Mouse (Mus musculus) kidney, postnatal 14 days (tissue): ENCODE results near the gene Clec4d.
"Not testable (repeated sequence)": the region's sequence is repeated elsewhere in the genome, so short reads cannot be mapped to it uniquely, and the experiment has no call there.

Source experiments
- DNase-seq: peaks from one replicate; pipeline ENCODE4 v3.0.0; 2022; ENCODE audit warnings: mixed read lengths

Gene Clec4d

GRCm38 (mm10) chr6:123261555-123262161, at the start of gene Clec4d:
Clec4d (plus strand) TSS chr6:123262111.
- no peak for DNase-seq

GRCm38 (mm10) chr6:123227519-123228166, 34.3 kb upstream of the Clec4d start:
- DNase-seq: no peak

- no peak for DNase-seq
These were observed 32.3 kb upstream of the Clec4d start, which contains the start of gene Clec4n for GRCm38 (mm10) chr6:123229644-123230043. Clec4n (plus strand) TSS chr6:123229843.

- no peak for DNase-seq
These were observed 30.8 kb upstream of the Clec4d start for GRCm38 (mm10) chr6:123231149-123231548.

GRCm38 (mm10) chr6:123237582-123237981, 24.3 kb upstream of the Clec4d start:
- DNase-seq: no peak

GRCm38 (mm10) chr6:123244201-123244600, 17.7 kb upstream of the Clec4d start:
- no peak for DNase-seq

- DNase-seq: not testable (repeated sequence)
These were observed 13.0 kb upstream of the Clec4d start for GRCm38 (mm10) chr6:123248862-123249261.

GRCm38 (mm10) chr6:123252735-123253134, 9.2 kb upstream of the Clec4d start:
- DNase-seq: no peak

GRCm38 (mm10) chr6:123258946-123259345, 3.0 kb upstream of the Clec4d start:
- DNase-seq: no peak

GRCm38 (mm10) chr6:123259889-123260603, 1.9 kb upstream of the Clec4d start:
- no peak for DNase-seq

- no peak for DNase-seq
These were observed 1.0 kb upstream of the Clec4d start for GRCm38 (mm10) chr6:123260868-123261267.

- no peak for DNase-seq
These were observed 2.3 kb downstream of the Clec4d start for GRCm38 (mm10) chr6:123264194-123264593.

- no peak for DNase-seq
These were observed 3.9 kb downstream of the Clec4d start for GRCm38 (mm10) chr6:123265809-123266208.

GRCm38 (mm10) chr6:123266945-123267344, 5.0 kb downstream of the Clec4d start:
- no peak for DNase-seq

- no peak for DNase-seq
These were observed 17.5 kb downstream of the Clec4d start for GRCm38 (mm10) chr6:123279443-123279842.

- DNase-seq: no peak
These were observed 24.4 kb downstream of the Clec4d start for GRCm38 (mm10) chr6:123286311-123286710.

- no peak for DNase-seq
These were observed 27.0 kb downstream of the Clec4d start for GRCm38 (mm10) chr6:123288931-123289330.

GRCm38 (mm10) chr6:123289753-123290152, 27.8 kb downstream of the Clec4d start, which contains the start of gene Clec4e:
Clec4e (minus strand) TSS chr6:123289870.
- DNase-seq: no peak

GRCm38 (mm10) chr6:123292751-123293400, 31.0 kb downstream of the Clec4d start:
- DNase-seq: no peak

GRCm38 (mm10) chr6:123293509-123293908, 31.6 kb downstream of the Clec4d start:
- DNase-seq: not testable (repeated sequence)

GRCm38 (mm10) chr6:123296687-123297086, 34.8 kb downstream of the Clec4d start:
- no peak for DNase-seq

GRCm38 (mm10) chr6:123306315-123306714, 44.4 kb downstream of the Clec4d start:
- not testable (repeated sequence) for DNase-seq

GRCm38 (mm10) chr6:123308033-123308432, 46.1 kb downstream of the Clec4d start, which contains the start of gene Vmn2r19:
Vmn2r19 (plus strand) TSS chr6:123308333.
- DNase-seq: no peak
